Mouse (Mus musculus): ENCODE results near the gene Fndc10. TPM values are rescaled to one million over a fixed set of nuclear protein-coding genes. Genes with fewer than 3 reads are reported as not detected.
A peak's percentile ranks its signal among the peaks of the same experiment; 100 is the strongest.

Fndc10 gene
- polyA plus RNA-seq, 1 experiment from 2014 or later, result 2.5 TPM

DNA sequence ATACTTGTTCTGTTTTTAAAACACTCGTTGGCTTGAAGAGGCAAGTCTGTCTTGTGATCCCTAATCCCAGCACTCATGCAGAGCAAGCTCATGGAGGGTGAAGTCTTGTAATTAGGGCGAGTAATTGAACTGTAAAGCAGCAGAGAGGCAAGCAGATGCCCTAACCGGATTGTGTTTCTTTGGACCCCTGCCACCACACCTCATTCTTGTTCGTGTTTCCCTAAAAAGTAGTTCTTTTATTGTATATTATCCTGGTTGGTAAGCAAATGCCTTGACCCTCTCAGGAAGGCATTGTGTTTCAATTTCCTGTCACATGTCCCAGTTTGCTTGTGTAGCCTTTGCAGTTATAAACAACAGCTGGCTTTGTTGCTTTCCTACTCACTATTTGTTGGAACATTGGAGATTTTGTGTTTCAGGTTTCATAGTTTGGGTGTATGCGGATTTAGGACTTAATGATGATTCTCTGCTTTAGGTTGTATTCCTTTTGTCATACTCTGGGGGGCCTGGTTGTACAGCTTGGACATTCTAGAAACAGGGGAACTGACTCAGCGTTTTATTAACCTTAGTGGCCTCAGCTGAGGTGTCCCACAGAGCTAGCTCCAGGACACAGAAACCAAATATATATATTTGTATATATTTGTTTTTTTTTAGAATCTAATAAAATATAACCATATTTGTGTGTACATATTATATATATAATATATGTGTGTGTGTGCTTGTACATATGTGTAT, 16.5 kb downstream of the Fndc10 start:
- no peak overlapping the region for H3K4me2 ChIP-seq (ENCODE audit: low read depth, low read length)
- no peaks in the 10 kb centered on the region for H3K27me3 ChIP-seq (ENCODE audit: control insufficient read depth, insufficient read depth, low read length)
- H3K4me3 ChIP-seq (replicated peaks; ENCODE audit: low read length), result no peak overlapping the region
- H3K36me3 ChIP-seq (ENCODE audit: control insufficient read depth, insufficient read depth, low read length), result no peaks in the 10 kb centered on the region
- H3K4me1 ChIP-seq (ENCODE audit: control insufficient read depth, insufficient read depth, low read length), result peaks cover 15% of the 10 kb centered on the region
- H3K27ac ChIP-seq (ENCODE audit: low read length), result peak overlapping the region; percentile 48
- WGBS, result 59% methylated on average over 6 of the region's 6 CpGs
- no peak for ATAC-seq (ENCODE audit: insufficient read depth, low FRiP score)
- H3K9ac ChIP-seq (ENCODE audit: low read length), result no peak overlapping the region
- H3K9me3 ChIP-seq (replicated peaks; ENCODE audit: control insufficient read depth, low read length), result no peaks in the 10 kb centered on the region

DNA sequence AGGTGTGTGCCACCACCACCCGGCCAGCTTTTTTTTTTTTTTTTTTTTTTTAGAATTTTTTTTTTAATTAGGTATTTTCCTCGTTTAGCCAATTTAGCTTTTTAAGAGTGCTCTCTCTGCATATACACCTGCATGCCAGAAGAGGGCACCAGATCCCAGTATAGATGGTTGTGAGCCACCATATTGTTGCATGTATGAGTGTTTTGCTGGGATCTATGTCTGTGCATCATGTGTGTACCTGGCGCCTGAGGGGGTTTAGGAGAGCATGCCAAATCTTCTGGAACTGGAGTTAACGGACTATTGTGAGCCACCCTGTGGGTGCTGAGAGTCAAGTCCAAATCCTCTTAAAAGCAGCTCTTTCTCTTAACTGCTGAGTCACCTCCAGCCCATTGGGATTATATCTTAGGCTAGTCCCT, 27.5 kb downstream of the Fndc10 start:
- no peaks in the 10 kb centered on the region for H3K9me3 ChIP-seq (replicated peaks; ENCODE audit: control insufficient read depth, low read length)
- H3K9ac ChIP-seq (ENCODE audit: low read length), result no peak overlapping the region
- H3K27ac ChIP-seq (ENCODE audit: low read length), result no peak overlapping the region
- H3K4me2 ChIP-seq (ENCODE audit: low read depth, low read length), result no peak overlapping the region
- no peaks in the 10 kb centered on the region for H3K27me3 ChIP-seq (ENCODE audit: control insufficient read depth, insufficient read depth, low read length)
- no peaks in the 10 kb centered on the region for H3K4me1 ChIP-seq (ENCODE audit: control insufficient read depth, insufficient read depth, low read length)
- no peak for ATAC-seq (ENCODE audit: insufficient read depth, low FRiP score)
- 0 out of 2 replicates have a peak, but pooled peaks cover 4% of the 10 kb centered on the region for H3K36me3 ChIP-seq (ENCODE audit: control insufficient read depth, insufficient read depth, low read length)
- 75% methylated on average over 4 of the region's 4 CpGs for WGBS
- H3K4me3 ChIP-seq (replicated peaks; ENCODE audit: low read length), result no peak overlapping the region

DNA sequence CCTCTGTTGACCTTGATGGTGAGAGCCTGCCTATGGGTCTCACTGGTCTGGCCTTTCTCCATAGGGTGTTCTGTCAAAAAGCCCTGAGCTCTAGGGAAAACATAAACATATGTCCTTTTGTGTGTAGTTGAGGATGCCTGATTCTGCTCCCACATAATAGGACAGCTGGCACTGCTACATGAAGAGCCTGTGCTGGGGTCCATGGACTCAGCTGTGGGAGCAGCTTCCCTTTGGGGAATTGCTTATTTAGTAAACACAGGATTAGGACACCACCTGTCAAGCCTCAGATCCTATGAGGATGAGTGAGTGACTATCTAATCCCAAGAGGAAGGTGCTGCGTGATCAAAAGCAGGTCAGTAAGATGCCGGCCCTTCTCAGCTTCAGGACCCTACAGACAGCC, 33.9 kb downstream of the Fndc10 start:
- Histone ChIP-seq H3K9ac (ENCODE audit: low read length) (no peak overlapping the region), H3K4me3 (replicated peaks; ENCODE audit: low read length) (no peak overlapping the region), H3K27me3 (ENCODE audit: control insufficient read depth, insufficient read depth, low read length) (no peaks in the 10 kb centered on the region), H3K36me3 (ENCODE audit: control insufficient read depth, insufficient read depth, low read length) (0 out of 2 replicates have a peak, but pooled peaks cover 4% of the 10 kb centered on the region), H3K27ac (ENCODE audit: low read length) (no peak overlapping the region), H3K4me1 (ENCODE audit: control insufficient read depth, insufficient read depth, low read length) (no peaks in the 10 kb centered on the region), H3K4me2 (ENCODE audit: low read depth, low read length) (no peak overlapping the region), H3K9me3 (replicated peaks; ENCODE audit: control insufficient read depth, low read length) (no peaks in the 10 kb centered on the region)
- 69% methylated on average over 2 of the region's 2 CpGs for WGBS
- no peak for ATAC-seq (ENCODE audit: insufficient read depth, low FRiP score)

DNA sequence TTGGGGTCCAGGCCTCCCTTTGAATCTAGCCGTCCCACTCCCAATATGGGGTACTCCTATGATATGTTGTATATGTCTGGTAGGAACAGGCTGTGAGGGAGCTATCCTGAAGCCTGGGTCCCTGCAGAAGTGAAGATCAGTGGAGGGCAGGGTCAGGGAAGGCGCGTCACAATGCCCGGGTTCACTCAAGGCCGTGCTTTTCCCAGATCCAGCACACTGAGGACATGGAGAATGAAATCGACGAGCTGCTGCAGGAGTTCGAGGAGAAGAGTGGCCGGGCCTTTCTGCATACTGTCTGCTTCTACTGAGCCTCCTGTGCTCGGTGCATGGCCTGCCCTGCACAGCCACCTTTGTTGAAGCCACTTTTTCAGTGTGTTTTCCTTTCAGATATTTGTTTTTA, 39.1 kb downstream of the Fndc10 start:
- Histone ChIP-seq H3K4me1 (ENCODE audit: control insufficient read depth, insufficient read depth, low read length) (peaks cover 14% of the 10 kb centered on the region), H3K4me2 (ENCODE audit: low read depth, low read length) (no peak overlapping the region; the same call in 1 of the 2 replicates), H3K36me3 (ENCODE audit: control insufficient read depth, insufficient read depth, low read length) (no peaks in the 10 kb centered on the region), H3K9me3 (replicated peaks; ENCODE audit: control insufficient read depth, low read length) (no peaks in the 10 kb centered on the region), H3K9ac (ENCODE audit: low read length) (no peak overlapping the region), H3K27ac (ENCODE audit: low read length) (no peak overlapping the region), H3K4me3 (replicated peaks; ENCODE audit: low read length) (no peak overlapping the region), H3K27me3 (ENCODE audit: control insufficient read depth, insufficient read depth, low read length) (no peaks in the 10 kb centered on the region)
- ATAC-seq (ENCODE audit: insufficient read depth, low FRiP score), result no peak
- 77% methylated on average over 10 of the region's 10 CpGs for whole genome bisulfite sequencing

DNA sequence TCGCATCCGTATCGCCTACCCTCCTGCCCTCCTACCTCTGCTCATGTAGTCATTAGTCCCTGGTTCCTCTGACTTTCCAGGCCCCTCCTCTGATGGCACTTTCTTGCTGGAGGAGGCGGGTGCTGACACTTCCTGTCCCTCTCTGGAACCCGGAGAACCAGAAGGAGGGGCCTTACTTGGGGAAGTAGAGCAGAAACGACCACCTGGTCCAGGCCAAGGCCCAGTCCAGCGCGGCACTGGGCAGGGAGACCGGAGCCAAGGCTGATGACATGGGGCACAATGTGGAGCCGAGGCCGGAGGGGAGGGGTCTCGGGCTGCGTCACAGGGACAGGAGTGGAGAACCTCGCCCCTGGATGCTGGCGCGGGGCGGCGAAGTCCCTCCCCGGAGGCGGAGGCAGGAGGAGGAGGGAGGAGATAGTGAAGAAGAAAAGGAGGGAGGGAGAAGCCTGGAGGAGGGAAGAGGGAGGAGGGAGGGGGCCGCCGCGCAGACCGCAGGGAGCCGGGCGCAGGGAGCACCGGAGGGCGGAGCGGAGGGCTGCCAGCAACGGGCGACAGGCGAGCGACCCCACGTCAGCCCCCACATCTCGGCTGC, 40.3 kb downstream of the Fndc10 start, which contains the start of gene Tmem240:
Tmem240 (plus strand) TSS at position 451 of the 592 bp plus-strand sequence.
- peak within 1 kb of the TSS; percentile 85 for H3K9ac ChIP-seq (ENCODE audit: low read length)
- peak within 1 kb of the TSS; percentile 94 for H3K4me2 ChIP-seq (ENCODE audit: low read depth, low read length)
- H3K27me3 ChIP-seq (ENCODE audit: control insufficient read depth, insufficient read depth, low read length), result no peaks in the 10 kb centered on the region
- no peaks in the 10 kb centered on the region for H3K36me3 ChIP-seq (ENCODE audit: control insufficient read depth, insufficient read depth, low read length)
- under 1% methylated on average over 27 of the region's 35 CpGs for WGBS
- no peaks in the 10 kb centered on the region for H3K9me3 ChIP-seq (replicated peaks; ENCODE audit: control insufficient read depth, low read length)
- peak within 1 kb of the TSS; percentile 74 for H3K4me3 ChIP-seq (replicated peaks; ENCODE audit: low read length)
- peak within 1 kb of the TSS; percentile 57 for H3K27ac ChIP-seq (ENCODE audit: low read length)
- H3K4me1 ChIP-seq (ENCODE audit: control insufficient read depth, insufficient read depth, low read length), result peaks cover 14% of the 10 kb centered on the region
- peak; percentile 94 for ATAC-seq (ENCODE audit: insufficient read depth, low FRiP score)

DNA sequence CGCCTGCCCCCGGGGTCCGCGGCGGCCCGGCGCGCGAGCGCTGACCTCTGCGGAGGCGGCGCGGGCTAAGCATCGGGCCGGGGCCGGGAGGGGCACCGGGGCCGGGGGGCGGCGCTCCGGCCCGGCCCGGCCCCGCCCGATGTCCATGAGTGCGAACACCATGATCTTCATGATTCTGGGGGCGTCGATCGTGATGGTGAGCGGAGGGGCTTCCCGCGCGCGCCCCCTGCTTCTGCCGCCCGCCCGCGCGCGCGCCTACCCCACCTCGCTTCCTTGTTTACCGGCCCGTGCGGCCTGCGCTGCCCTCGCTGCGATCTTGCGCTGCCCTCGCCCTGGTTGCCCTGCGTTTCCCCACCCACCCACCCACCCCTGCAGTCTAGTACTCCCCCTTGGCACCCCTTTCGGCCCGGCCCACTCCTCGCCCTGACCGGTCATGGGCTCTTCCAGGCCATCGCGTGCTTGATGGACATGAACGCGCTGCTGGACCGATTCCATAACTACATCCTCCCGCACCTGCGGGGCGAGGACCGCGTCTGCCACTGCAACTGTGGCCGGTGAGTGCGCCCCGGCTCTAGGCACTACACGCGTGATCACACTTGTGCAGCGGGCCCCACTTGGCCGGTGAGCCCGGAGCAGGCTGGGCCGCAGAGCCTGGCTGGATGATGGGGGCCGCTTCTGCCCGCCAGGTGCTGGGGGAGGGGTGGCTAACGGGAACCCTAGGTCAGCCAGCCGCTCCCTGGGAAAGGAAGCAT, 41.0 kb downstream of the Fndc10 start:
- peak overlapping the region; percentile 94 for H3K4me2 ChIP-seq (ENCODE audit: low read depth, low read length)
- H3K9ac ChIP-seq (ENCODE audit: low read length), result peak overlapping the region; percentile 85
- peak overlapping the region; percentile 57 for H3K27ac ChIP-seq (ENCODE audit: low read length)
- no peaks in the 10 kb centered on the region for H3K27me3 ChIP-seq (ENCODE audit: control insufficient read depth, insufficient read depth, low read length)
- H3K9me3 ChIP-seq (replicated peaks; ENCODE audit: control insufficient read depth, low read length), result no peaks in the 10 kb centered on the region
- peak; percentile 77 for ATAC-seq (ENCODE audit: insufficient read depth, low FRiP score)
- WGBS, result 1% methylated on average over 79 of the region's 79 CpGs
- H3K4me1 ChIP-seq (ENCODE audit: control insufficient read depth, insufficient read depth, low read length), result peaks cover 14% of the 10 kb centered on the region
- H3K36me3 ChIP-seq (ENCODE audit: control insufficient read depth, insufficient read depth, low read length), result 0 out of 2 replicates have a peak, but pooled peaks cover 4% of the 10 kb centered on the region
- H3K4me3 ChIP-seq (replicated peaks; ENCODE audit: low read length), result peak overlapping the region; percentile 74

DNA sequence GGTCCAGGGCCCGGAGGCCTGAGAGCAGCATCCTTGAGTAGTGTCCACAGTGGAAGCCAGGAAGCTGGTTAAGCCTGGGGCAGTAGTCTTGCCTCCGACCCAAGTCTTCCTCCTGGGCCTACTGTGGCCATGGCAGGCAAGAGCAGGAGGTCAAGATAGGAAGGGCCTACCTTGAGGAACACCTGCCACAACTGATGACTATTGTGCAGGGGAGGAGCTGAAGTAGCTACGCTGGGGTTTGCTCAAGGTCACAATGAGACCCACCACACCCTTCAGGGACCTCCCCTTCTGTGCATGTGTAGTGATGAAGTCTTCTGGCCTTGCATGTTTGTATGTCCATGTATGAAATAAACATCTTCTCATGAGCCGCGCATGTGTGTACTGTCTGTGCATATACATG, 41.6 kb downstream of the Fndc10 start:
- no peak overlapping the region for H3K27ac ChIP-seq (ENCODE audit: low read length)
- no peaks in the 10 kb centered on the region for H3K9me3 ChIP-seq (replicated peaks; ENCODE audit: control insufficient read depth, low read length)
- peak overlapping the region; percentile 85 for H3K9ac ChIP-seq (ENCODE audit: low read length)
- H3K4me2 ChIP-seq (ENCODE audit: low read depth, low read length), result peak overlapping the region; percentile 94
- no peak for ATAC-seq (ENCODE audit: insufficient read depth, low FRiP score)
- H3K36me3 ChIP-seq (ENCODE audit: control insufficient read depth, insufficient read depth, low read length), result 0 out of 2 replicates have a peak, but pooled peaks cover 10% of the 10 kb centered on the region
- 62% methylated on average over 5 of the region's 5 CpGs for WGBS
- peaks cover 14% of the 10 kb centered on the region for H3K4me1 ChIP-seq (ENCODE audit: control insufficient read depth, insufficient read depth, low read length)
- peak overlapping the region; percentile 74 for H3K4me3 ChIP-seq (replicated peaks; ENCODE audit: low read length)
- no peaks in the 10 kb centered on the region for H3K27me3 ChIP-seq (ENCODE audit: control insufficient read depth, insufficient read depth, low read length)

DNA sequence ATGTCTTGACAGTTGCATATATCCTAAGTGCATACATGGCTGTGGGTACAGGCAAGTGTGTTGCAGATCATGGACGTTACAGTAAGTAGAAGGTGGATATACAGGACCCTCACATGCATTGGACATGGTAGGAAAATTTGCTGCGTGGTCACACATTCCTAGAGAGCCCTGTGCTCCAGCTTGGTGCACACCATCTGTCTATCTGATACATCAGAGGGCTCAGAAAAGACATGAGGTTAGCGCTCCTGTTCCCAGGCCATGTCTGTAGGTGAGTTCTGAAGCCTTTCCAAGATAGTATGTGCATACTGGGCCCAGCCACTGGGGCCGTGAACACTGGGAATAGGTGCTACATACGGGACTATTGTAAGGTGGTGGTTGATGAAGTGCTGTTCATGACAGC, 42.3 kb downstream of the Fndc10 start:
- H3K9me3 ChIP-seq (replicated peaks; ENCODE audit: control insufficient read depth, low read length), result no peaks in the 10 kb centered on the region
- no peak overlapping the region for H3K27ac ChIP-seq (ENCODE audit: low read length)
- H3K4me1 ChIP-seq (ENCODE audit: control insufficient read depth, insufficient read depth, low read length), result peaks cover 14% of the 10 kb centered on the region
- H3K9ac ChIP-seq (ENCODE audit: low read length), result no peak overlapping the region
- H3K27me3 ChIP-seq (ENCODE audit: control insufficient read depth, insufficient read depth, low read length), result no peaks in the 10 kb centered on the region
- ATAC-seq (ENCODE audit: insufficient read depth, low FRiP score), result no peak
- 91% methylated on average over 5 of the region's 5 CpGs for WGBS
- H3K4me2 ChIP-seq (ENCODE audit: low read depth, low read length), result no peak overlapping the region
- no peak overlapping the region for H3K4me3 ChIP-seq (replicated peaks; ENCODE audit: low read length)
- 0 out of 2 replicates have a peak, but pooled peaks cover 10% of the 10 kb centered on the region for H3K36me3 ChIP-seq (ENCODE audit: control insufficient read depth, insufficient read depth, low read length)

DNA sequence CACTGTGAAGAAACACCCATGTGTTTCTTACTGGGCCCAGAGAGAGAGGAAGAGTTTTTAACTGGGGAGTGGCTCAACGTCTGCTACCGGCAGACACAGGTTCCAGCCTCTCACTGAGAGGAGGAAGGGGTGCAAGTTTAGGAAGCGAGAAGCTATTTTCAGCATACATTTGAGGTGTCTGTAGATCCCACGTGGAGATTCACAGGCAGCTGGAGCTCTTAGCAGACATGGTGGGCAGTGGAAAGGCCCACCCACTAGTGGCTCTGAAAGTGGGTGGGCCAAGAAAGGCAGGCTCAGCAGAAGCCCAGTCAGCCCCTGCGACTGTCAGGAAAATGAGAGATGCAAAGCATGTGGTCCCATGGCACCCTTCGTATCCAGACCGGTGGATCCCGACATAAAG, 44.1 kb downstream of the Fndc10 start:
- Histone ChIP-seq H3K9ac (ENCODE audit: low read length) (no peak overlapping the region), H3K4me2 (ENCODE audit: low read depth, low read length) (no peak overlapping the region), H3K4me3 (replicated peaks; ENCODE audit: low read length) (no peak overlapping the region), H3K36me3 (ENCODE audit: control insufficient read depth, insufficient read depth, low read length) (0 out of 2 replicates have a peak, but pooled peaks cover 10% of the 10 kb centered on the region), H3K27ac (ENCODE audit: low read length) (no peak overlapping the region), H3K4me1 (ENCODE audit: control insufficient read depth, insufficient read depth, low read length) (peaks cover 14% of the 10 kb centered on the region), H3K27me3 (ENCODE audit: control insufficient read depth, insufficient read depth, low read length) (no peaks in the 10 kb centered on the region), H3K9me3 (replicated peaks; ENCODE audit: control insufficient read depth, low read length) (no peaks in the 10 kb centered on the region)
- 40% methylated on average over 8 of the region's 8 CpGs for WGBS
- ATAC-seq (ENCODE audit: insufficient read depth, low FRiP score), result no peak

Measured in stomach, embryonic 16.5 days (tissue).